Mouse (Mus musculus) liver, postnatal 0 days (tissue): Measurements from ENCODE around the gene Glb1.

ENCODE experiments used
- CTCF ChIP-seq: sonication (generic); IDR thresholded peaks from 2 replicates; pipeline ENCODE4 v1.5.1; 2016; ENCODE audit warnings: antibody characterized with exemption, low read depth
- EP300 ChIP-seq: IDR thresholded peaks from 2 replicates; pipeline ENCODE4 v1.6.1; 2016; ENCODE audit warnings: antibody characterized with exemption, low read depth, mild to moderate bottlenecking

DNA sequence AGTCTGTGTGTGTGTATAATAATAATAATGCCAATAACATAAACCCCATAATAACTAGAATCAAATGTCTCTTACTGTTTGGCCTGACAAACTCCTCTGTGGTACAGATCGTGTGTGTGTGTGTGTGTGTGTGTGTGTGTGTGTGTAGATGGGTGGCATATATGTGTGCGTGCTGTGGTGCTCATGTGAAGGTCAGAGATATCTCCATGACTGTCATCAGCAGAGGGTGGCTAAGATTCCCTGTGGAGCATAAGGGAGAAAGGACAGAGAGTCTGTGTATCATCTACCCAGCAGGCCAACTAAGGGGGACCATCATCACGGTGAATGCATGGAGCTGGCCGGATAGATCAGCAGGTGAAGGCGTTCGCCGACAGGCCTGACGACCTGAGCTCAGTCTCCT is 46.0 kb downstream of the Glb1 start:
- no peak for TF ChIP-seq CTCF
- no peak for TF ChIP-seq EP300
